Mouse (Mus musculus): ENCODE data around the gene Ankmy1. TPM values are rescaled to one million over a fixed set of nuclear protein-coding genes. Genes with fewer than 3 reads are reported as not detected.

The Ankmy1 gene
- total RNA-seq, 2 experiments from 2014 or later: 0.14 TPM; not detected in 1

DNA sequence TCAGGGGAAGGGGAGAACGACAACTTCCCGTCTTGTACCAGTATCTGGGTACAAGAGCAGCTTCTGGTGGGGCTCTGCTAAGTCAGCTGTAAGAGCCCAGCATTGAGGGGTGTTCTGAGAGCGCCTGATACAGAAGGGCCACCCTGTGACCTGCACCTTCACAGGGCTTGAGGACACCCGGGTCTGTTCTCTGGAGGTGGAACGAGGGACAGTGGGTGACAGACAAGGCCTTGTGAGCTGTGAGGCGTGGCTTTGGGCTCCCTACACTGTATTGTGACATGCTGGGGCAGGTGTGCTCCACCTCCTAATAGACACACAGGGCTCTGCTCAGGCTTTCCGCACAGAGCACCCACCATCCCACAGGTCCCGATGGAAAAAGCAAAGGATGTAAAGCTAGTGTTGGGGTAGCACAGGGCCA is 9.0 kb upstream of the Ankmy1 start:
- no peak for DNase-seq (ENCODE audit: low spot score)

DNA sequence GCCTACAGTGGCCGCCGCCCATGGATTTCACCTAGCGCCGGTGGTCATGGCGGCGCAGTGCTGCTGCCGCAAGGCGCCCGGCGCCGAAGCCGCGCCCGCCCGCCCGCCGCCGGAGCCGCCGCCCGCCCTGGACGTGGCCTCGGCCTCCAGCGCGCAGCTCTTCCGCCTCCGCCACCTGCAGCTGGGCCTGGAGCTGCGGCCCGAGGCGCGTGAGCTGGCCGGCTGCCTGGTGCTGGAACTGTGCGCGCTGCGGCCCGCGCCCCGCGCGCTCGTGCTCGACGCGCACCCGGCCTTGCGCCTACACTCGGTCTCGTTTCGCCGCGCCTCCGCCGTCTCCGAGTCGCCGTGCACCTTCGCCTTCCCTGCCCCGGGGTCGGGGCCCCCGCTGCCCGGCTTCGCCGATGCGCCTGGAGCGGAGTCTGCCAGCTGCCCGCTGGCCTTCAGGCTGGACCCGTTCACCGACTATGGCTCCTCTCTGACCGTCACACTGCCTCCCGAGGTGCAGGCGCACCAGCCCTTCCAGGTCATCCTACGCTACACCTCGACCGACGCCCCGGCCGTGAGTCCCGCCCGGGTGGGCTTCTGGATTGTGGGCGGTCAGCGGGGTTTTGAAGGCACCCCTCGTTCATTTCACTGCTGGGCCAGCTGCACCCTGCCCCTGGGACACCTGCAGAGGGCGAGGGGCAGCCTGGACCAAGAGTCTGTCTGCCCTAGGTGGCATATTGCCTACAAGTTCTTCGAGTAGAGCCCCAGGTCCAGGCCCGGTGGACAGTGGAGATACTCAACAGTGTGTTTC is 8.4 kb upstream of the Ankmy1 start:
- peak; percentile 46 for DNase-seq (ENCODE audit: low spot score)

DNA sequence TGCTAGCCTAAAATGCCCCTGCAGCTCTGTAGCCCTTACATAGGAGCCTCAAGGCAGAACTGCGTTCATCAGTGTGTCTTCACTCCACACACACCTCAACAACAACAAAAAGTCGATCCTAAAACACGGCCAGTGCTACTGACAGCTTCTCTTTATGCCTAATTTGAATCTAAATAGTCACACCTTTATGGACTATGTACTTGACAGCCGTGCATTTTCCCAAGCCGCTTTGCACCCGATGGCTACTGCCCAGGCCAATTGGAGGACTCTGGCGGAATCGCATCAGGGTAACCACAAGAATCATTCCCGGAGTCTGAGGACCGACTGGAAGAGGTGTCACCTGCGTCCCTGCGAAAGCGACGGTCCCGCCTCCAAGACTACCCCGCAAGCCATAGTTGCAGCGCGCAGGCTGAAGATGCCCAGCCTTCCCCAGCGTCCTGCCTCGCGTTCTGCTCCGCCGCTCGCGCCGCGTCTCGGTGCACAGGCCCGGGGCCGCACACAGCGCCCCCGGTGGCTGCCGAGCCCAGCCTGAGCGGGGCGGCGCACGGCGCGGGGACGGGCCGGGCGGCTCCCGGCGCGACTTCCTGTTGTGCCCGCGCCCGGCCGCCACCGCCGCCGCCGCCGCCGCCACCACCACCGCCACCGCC is 7.7 kb upstream of the Ankmy1 start, which contains the start of gene Rnpepl1:
Gene Rnpepl1, plus strand, starts transcription at position 545 of the 647 bp plus-strand sequence.
- peak; percentile 68 for DNase-seq (ENCODE audit: low spot score)

- DNase-seq (ENCODE audit: low spot score): no peak
Measured at GRCm38 (mm10) chr1:92909068-92909467, 6.4 kb upstream of the Ankmy1 start.

- DNase-seq (ENCODE audit: low spot score): no peak
Measured at GRCm38 (mm10) chr1:92908664-92909063, 6.0 kb upstream of the Ankmy1 start.

DNA sequence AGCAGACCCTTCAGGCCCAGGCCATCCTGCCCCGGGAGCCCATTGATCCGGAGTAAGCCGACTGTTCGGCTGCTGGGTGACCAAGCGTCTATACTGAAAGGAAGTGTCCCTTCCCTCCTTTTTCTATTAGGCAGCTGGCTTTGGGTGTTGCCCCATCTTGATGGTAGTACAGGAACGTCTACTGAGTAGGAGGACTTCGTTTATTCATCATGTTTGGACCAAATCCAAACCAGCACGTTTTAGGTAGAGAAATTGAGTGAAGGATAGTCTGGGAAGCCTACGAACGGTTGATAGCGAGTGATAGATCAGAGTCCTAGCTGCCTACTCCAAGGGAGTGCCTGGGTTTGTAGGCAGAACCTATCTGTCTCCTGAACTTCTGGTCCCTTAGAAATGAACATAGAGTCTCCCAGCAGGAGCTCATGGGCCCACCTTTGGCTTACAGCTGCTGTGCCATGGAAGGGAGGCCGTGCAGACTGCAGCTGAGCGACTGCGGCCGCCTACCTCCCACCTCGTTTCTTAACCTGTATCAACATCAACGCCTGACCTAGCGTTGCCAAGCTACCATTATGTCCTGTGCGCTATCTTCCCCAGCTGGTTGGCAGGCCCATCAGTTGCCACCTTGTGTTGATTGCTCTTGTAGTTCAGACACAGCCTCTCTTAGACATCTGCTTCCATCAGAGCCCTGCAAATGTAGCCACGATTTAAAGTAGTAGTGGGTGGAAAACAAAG is 5.1 kb upstream of the Ankmy1 start:
- no peak for DNase-seq (ENCODE audit: low spot score)

DNA sequence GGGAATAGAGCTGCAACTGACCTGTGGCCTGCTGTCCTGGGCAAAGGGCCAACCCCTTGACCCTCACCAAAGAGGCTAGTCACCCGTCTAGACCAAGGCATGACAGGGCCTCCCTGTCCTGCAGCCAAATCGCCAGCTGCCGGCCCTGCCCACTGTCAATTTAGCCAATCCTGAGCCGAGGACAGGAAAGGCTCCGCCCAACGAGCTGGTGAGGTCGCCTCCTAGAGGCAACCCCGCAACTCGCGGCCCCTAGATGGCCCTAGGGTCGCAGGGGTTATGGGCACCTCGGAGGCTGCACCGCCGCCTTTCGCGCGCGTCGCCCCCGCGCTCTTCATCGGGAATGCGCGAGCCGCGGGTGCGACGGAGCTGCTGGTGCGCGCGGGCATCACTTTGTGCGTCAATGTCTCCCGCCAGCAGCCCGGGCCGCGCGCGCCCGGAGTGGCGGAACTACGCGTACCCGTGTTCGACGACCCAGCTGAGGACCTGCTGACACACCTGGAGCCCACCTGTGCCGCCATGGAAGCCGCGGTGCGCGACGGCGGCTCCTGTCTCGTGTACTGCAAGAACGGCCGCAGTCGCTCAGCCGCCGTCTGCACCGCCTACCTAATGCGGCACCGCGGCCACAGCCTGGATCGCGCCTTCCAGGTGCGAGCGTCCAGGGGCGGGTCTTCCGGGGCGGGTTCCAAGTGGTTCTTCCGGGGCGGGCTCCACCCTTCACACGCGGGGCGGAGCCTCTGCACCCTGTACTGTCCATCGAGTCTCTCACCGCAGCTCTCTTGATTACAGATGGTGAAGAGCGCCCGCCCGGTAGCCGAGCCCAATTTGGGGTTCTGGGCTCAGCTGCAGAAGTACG is 4.3 kb upstream of the Ankmy1 start, which contains the start of gene Dusp28:
Gene Dusp28, plus strand, starts transcription at position 203 of the 853 bp plus-strand sequence.
- DNase-seq (ENCODE audit: low spot score): peak; percentile 92

- no peak for DNase-seq (ENCODE audit: low spot score)
Measured at GRCm38 (mm10) chr1:92905703-92906310, 3.1 kb upstream of the Ankmy1 start.

GRCm38 (mm10) chr1:92903627-92904026 is 921 bp upstream of the Ankmy1 start:
- DNase-seq (ENCODE audit: low spot score): no peak

- DNase-seq (ENCODE audit: low spot score): peak; percentile 75
Measured at GRCm38 (mm10) chr1:92895089-92895488, 7.6 kb downstream of the Ankmy1 start.

GRCm38 (mm10) chr1:92893896-92894295 is 8.8 kb downstream of the Ankmy1 start:
- DNase-seq (ENCODE audit: low spot score): no peak

GRCm38 (mm10) chr1:92892791-92893190 is 9.9 kb downstream of the Ankmy1 start:
- no peak for DNase-seq (ENCODE audit: low spot score)

- no peak for DNase-seq (ENCODE audit: low spot score)
Measured at GRCm38 (mm10) chr1:92888901-92889655, 13.6 kb downstream of the Ankmy1 start.

DNA sequence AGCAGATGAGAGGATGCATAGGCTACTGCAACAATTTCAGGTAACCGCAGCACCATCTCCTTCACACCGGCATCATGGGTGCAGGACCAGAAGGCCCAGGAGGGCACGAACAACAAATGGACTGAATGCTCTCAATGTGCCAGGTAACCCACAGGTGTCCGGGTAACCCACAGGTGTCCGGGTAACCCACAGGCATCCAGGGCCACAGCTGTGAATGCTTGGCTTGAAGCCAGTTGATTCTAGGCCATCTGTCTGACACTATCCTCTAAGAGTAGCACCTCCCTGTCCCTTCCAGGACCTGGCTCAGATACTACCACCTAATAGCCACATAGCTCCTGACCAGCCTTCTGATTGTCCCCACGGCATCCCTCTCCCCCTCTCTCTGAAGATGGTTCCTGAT is 20.7 kb downstream of the Ankmy1 start:
- DNase-seq (ENCODE audit: low spot score): no peak

DNA sequence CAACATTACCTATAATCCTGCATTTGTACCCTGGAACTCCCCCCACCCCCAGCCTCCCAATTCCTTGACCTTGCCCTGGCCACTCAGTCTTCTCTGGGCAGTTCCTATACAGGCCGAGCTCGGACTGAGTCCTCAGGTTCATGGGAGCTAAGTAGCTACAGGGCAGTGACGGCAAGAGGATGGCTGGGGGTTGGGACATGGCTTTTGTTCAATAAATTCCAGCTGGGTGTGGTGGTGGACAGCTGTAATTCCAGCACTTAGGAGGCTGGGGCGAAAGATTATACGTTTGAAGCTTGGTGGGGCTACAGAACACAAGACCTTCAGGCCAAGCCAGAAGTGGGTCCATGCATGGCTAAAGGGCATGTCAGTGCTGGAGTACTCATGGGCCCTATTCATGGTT is 22.6 kb downstream of the Ankmy1 start:
- DNase-seq (ENCODE audit: low spot score): no peak

DNA sequence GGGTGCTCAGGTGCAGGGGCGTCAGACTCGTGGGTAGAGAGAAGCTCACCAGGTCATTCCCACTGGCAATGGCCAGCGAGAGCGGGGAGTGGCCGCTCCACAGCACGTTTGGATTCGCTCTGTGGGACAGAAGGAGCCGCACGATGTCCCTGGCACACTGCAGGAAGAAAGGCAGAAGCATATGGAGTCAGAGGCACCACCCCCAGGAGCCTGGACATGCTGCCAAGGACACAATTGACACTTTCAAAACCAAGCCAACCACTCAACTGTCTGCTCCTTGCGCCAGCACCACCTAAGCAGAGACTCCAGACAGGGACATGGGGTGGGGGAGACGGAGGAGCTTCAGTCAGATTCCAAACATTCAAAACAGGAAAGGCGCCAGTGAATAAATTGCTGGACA is 23.4 kb downstream of the Ankmy1 start:
- no peak for DNase-seq (ENCODE audit: low spot score)

DNA sequence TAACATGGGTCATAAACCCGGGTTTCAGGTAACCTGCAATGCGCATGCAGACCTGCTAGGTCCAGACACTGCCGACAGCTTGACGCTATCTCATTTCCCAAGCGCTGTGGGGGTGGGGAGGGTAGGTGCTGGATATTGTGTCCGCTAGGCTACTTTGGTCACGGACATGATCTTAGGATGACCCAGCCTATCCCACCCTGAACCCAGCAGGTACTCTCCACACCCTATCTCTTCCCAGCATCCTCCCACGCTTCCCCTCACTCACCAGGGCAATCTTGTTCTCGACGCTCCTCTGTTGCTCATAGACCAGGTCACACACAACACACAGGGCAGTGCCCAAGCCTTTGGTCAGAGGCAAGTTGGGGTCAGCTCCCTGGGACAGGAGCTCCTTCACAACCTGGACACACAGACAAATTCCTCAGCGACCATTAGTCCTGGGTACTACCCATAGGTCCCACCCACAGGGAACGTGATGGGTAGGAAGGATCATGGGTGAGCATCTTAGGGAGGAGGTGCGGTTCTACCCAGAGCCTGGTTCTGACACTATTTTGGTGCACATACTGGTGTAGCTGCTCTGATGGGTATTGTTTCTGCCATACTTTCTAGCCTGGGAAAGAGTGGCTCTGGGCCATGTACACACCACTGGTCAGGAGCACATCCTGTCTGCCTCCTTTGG is 24.5 kb downstream of the Ankmy1 start:
- DNase-seq (ENCODE audit: low spot score): no peak

- no peak for DNase-seq (ENCODE audit: low spot score)
Measured at GRCm38 (mm10) chr1:92877431-92877978, 25.2 kb downstream of the Ankmy1 start.
